Mouse (Mus musculus) C2C12 (cell line): Measurements from ENCODE around the gene Map3k20. TPM values are rescaled to one million over a fixed set of nuclear protein-coding genes. Genes with fewer than 3 reads are reported as not detected.

Experiments
- H3K27me3 ChIP-seq: one replicate; pipeline ENCODE4 v1.6.1; 2011; ENCODE audit not compliant: control insufficient read depth, insufficient read depth, insufficient read length
- H3K36me3 ChIP-seq: one replicate; pipeline ENCODE4 v1.6.1; 2011; ENCODE audit not compliant: control insufficient read depth, insufficient read depth
- H3K4me3 ChIP-seq: one replicate; pipeline ENCODE4 v1.5.1; 2011; ENCODE audit warnings: mild to moderate bottlenecking, control low read depth; ENCODE audit not compliant: poor library complexity, insufficient read depth, severe bottlenecking
- H3K79me2 ChIP-seq: one replicate; pipeline ENCODE4 v1.6.1; 2011; ENCODE audit not compliant: control insufficient read depth, insufficient read depth
- H3K79me3 ChIP-seq: one replicate; pipeline ENCODE4 v1.6.1; 2011; ENCODE audit warnings: low read depth, control low read depth
- H3ac ChIP-seq: one replicate; pipeline ENCODE3; 2011; ENCODE audit warnings: low read depth; ENCODE audit not compliant: control insufficient read depth, insufficient read length
- CEBPB ChIP-seq: IDR thresholded peaks from one replicate; pipeline ENCODE4 v1.6.1; 2011; ENCODE audit warnings: low read depth, mild to moderate bottlenecking, control low read depth, moderate library complexity
- CTCF ChIP-seq: IDR thresholded peaks from one replicate; pipeline ENCODE4 v1.5.1; 2011; ENCODE audit not compliant: control insufficient read depth, insufficient read depth, insufficient read length
- FOSL1 ChIP-seq: IDR thresholded peaks from one replicate; pipeline ENCODE4 v1.8.0; 2011; ENCODE audit warnings: mild to moderate bottlenecking, low read length; ENCODE audit not compliant: poor library complexity, insufficient read depth, severe bottlenecking
- MAX ChIP-seq: IDR thresholded peaks from one replicate; pipeline ENCODE4 v1.6.1; 2011; ENCODE audit warnings: mild to moderate bottlenecking, control low read depth
- MYOD1 ChIP-seq: IDR thresholded peaks from one replicate; pipeline ENCODE4 v1.6.1; 2011; ENCODE audit warnings: low read depth; ENCODE audit not compliant: control insufficient read depth, insufficient read length
- MYOG ChIP-seq: IDR thresholded peaks from one replicate; pipeline ENCODE4 v1.6.1; 2011; ENCODE audit not compliant: control insufficient read depth, insufficient read length; ENCODE audit errors: extremely low read depth
- USF1 ChIP-seq: IDR thresholded peaks from one replicate; pipeline ENCODE4 v1.6.1; 2011; ENCODE audit warnings: low read depth, mild to moderate bottlenecking, control low read depth, moderate library complexity
- polyA plus RNA-seq: library from polyadenylated mRNA; unstranded; fragments of >200 nt; fragmentation: generic; extraction: Trizol; gene quantifications from one replicate; pipeline ENCODE4 v1.2.1, GENCODE M21; 2012; ENCODE audit warnings: missing spikeins

Gene Map3k20
- polyA plus RNA-seq, 1 experiment, result 19.5 TPM

DNA sequence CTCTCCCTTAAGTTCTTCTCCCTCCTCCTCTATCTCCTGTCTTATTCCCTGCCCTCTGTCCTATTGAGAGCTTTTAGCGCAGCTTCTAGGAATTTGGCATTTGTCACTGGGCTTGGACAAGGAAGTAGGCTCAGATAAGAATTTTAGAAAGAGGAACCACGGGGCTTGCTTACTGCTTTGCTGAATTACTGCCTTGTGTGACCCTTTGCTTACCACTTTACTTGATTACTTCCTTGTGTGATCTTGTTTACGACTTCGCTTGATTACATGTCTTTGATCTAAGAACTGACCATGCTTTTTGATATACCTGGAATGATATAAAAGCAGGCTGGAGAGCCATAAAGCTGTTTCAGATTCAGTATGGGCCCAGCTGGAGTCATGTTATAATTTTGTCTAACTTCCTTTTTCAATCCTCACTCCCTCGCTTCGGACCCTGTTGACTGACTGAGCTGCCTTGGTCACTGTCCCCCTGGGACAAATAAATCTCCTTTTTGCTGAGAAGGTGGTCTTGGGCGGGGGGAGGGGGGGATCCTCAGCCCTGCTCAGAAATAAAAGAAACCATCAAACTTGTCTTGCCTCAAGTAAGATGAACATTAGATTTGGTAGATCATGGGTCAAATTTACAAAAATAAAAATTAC lies 179.1 kb downstream of the Map3k20 start:
- no peaks in the 10 kb centered on the region for H3K36me3 ChIP-seq
- H3K4me3 ChIP-seq, result no peak overlapping the region
- no peaks in the 10 kb centered on the region for H3K27me3 ChIP-seq
- TF ChIP-seq MYOG, result no peak
- no peak for TF ChIP-seq MAX
- no peak for TF ChIP-seq USF1
- no peak for TF ChIP-seq CEBPB
- TF ChIP-seq FOSL1, result no peak
- no peak for TF ChIP-seq MYOD1
- no peak for TF ChIP-seq CTCF
- H3K79me3 ChIP-seq, result no peaks in the 10 kb centered on the region
- H3K79me2 ChIP-seq, result no peaks in the 10 kb centered on the region
- H3ac ChIP-seq, result no peak overlapping the region

DNA sequence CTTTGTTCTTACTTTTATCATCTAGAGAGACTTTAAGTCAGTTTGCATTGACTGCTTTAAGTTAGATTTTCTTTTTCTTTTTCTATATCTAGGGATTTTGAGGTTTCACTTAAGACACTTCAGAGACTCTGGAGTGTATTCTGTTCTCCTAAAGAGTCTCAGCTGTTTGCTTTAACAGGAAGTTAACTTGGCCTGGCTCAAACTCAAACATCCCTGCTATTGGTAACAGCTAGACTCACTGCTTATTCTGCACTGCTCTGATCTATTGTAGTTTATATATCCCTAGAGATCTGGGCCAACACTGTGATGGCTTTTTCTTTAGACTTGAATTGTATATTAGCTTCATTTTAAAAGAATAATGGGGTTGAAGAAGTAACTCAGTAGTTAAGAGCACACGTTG lies 182.2 kb downstream of the Map3k20 start:
- no peaks in the 10 kb centered on the region for H3K36me3 ChIP-seq
- no peak overlapping the region for H3ac ChIP-seq
- no peaks in the 10 kb centered on the region for H3K79me3 ChIP-seq
- H3K4me3 ChIP-seq, result no peak overlapping the region
- H3K79me2 ChIP-seq, result no peaks in the 10 kb centered on the region
- no peaks in the 10 kb centered on the region for H3K27me3 ChIP-seq
- TF ChIP-seq MAX (no peak), MYOG (no peak), FOSL1 (no peak), MYOD1 (no peak), CEBPB (no peak), USF1 (no peak), CTCF (no peak)

DNA sequence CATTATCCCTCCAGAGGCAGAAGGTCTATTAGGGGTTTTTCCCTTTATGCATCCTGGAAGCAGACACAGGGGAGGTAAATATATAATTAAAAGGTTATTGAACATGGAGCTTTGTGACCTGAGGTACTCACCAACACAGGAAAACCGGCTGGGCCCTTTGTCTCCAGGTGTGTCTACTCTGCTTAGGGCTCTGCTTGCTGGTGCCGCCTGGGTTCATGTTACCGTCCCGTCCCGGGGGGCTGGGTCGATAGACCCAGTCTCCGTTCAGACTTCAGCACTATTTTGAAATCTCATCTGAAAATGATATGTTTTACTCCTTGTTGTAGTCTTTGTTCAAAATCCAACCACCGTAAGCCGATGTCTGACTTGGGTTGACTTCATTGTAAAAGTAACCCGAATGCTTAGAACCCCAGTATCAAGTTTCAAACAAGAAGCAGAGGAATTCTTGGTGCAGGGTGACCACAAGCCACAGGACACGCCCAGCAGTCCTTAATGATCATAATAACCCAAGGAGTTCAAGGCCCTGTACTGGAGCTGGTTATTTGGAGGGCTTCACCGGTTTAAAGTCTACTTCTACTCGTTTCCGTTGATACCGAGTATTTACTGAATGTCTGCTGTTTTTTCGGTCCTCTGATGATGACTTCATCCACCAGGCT lies 186.1 kb downstream of the Map3k20 start:
- H3K27me3 ChIP-seq, result no peaks in the 10 kb centered on the region
- TF ChIP-seq USF1 (no peak), CTCF (no peak), MYOD1 (no peak), MAX (no peak), MYOG (no peak), FOSL1 (no peak), CEBPB (no peak)

DNA sequence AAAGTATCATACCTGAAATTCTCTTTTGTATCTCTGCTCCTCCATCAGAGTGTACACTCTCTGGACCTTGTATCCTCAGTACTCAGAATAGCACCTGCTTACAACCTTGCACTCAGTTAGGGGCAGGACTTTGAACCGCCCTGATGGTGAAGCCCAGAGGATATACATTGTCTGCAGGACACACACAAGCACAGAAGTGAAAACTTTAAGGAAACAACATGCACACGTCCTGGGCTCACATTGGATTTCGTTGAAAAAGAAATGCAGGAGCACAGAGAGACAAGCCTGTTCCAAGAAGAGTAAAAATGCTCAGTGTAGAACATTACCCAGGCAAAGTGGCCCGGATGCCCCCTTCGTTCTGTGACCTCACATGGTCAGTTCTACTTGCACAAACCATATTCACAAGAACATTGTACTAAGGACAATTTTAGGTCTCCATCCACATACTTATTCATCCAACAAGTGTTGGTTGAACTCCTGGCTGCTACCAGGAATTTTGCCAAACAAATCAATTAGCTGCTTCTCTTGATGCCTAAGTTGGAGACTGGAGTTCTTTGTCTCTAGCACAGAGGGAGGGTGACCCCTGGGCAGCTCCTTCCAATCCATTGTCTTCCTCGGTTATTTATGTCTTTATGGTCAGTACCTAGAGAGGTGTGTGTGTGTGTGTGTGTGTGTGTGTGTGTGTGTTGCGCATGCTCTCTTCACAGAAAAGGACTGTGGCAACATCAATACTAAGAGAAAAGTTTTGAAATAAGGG lies 189.3 kb downstream of the Map3k20 start:
- no peaks in the 10 kb centered on the region for H3K27me3 ChIP-seq
- no peak overlapping the region for H3ac ChIP-seq
- TF ChIP-seq CTCF (no peak), MYOG (no peak), FOSL1 (no peak), MYOD1 (no peak), CEBPB (no peak), MAX (no peak), USF1 (no peak)
- peaks cover 24% of the 10 kb centered on the region for H3K36me3 ChIP-seq
- peaks cover 37% of the 10 kb centered on the region for H3K79me2 ChIP-seq
- H3K79me3 ChIP-seq, result peaks cover 29% of the 10 kb centered on the region
- no peak overlapping the region for H3K4me3 ChIP-seq

More for the DNA sequence above, 186.1 kb downstream of the Map3k20 start:
- no peak overlapping the region for H3K4me3 ChIP-seq
- H3K79me2 ChIP-seq, result peaks cover 5% of the 10 kb centered on the region
- H3K36me3 ChIP-seq, result no peaks in the 10 kb centered on the region
- H3ac ChIP-seq, result no peak overlapping the region
- no peaks in the 10 kb centered on the region for H3K79me3 ChIP-seq

DNA sequence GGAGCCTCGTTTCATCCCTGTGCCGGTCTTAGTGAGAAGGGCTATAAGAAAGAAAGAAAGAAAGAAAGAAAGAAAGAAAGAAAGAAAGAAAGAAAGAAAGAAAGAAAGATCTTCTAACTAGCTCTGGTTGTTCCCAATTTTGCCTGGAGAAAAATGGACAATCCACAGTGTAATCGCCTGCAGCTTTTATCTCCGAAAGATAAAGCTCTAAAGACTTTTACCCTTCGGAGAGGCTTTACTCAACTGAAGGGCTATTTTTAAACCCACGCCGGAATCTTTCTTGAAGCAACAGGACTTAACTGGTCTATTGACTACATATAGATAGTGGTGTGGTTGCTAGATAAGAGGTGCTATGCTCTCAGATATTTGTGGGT lies 190.0 kb downstream of the Map3k20 start:
- Histone ChIP-seq H3K79me2 (peaks cover 44% of the 10 kb centered on the region), H3K79me3 (peaks cover 36% of the 10 kb centered on the region), H3K36me3 (peaks cover 31% of the 10 kb centered on the region), H3K27me3 (no peaks in the 10 kb centered on the region), H3ac (no peak overlapping the region), H3K4me3 (peak overlapping the region; percentile 72)
- TF ChIP-seq MYOD1 (no peak), FOSL1 (no peak), MAX (no peak), CTCF (no peak), MYOG (no peak), CEBPB (no peak), USF1 (no peak)
